In genomic region chrX:94234532-94235189, GRCm38 (mm10) we compare ENCODE assay signal across 8 mouse cellular contexts. TPM values are rescaled to one million over a fixed set of nuclear protein-coding genes. Genes with fewer than 3 reads are reported as not detected.
DNase-seq lines count a peak whose midpoint lies in the region; ATAC-seq lines count a peak whose summit lies in the region.

Klhl15 (plus strand) TSS chrX:94234599.

- 7% methylated on average over 39 of the region's 70 CpGs for WGBS in hindbrain, embryonic 11.5 days
- 4% methylated on average over 45 of the region's 70 CpGs for WGBS in lung, embryonic 16.5 days

- peaks cover 46% of the 10 kb centered on the region for H3K27me3 ChIP-seq in hindbrain, embryonic 11.5 days (ENCODE audit: control insufficient read depth, insufficient read depth, low read length)
- H3K27me3 ChIP-seq in lung, embryonic 16.5 days (ENCODE audit: control insufficient read depth, insufficient read depth, low read depth, low read length), result peaks cover 21% of the 10 kb centered on the region

- no peaks in the 10 kb centered on the region for H3K36me3 ChIP-seq in hindbrain, embryonic 11.5 days (ENCODE audit: control insufficient read depth, insufficient read depth, low read length)
- no peaks in the 10 kb centered on the region for H3K36me3 ChIP-seq in lung, embryonic 16.5 days (ENCODE audit: control insufficient read depth, insufficient read depth, low read length)

- H3K27ac ChIP-seq in hindbrain, embryonic 11.5 days (ENCODE audit: low read depth, low read length), result peak within 1 kb of the TSS; percentile 82
- H3K27ac ChIP-seq in lung, embryonic 16.5 days (ENCODE audit: low read length), result peak within 1 kb of the TSS; percentile 87

- DNase-seq in NIH3T3 (ENCODE audit: low read depth), result peak; percentile 91
- DNase-seq in cerebellum, adult 9-11 months, result peak; percentile 80
- peak; percentile 24 to 82 for DNase-seq in frontal cortex, adult 2 months (ENCODE audit: extremely low spot score in 1 of 2, low spot score in 1 of 2)
- peak; percentile 84 for DNase-seq in hindbrain, embryonic 11.5 days (ENCODE audit: low spot score)
- peak; percentile 76 for DNase-seq in layer of hippocampus, adult 9-11 months
- DNase-seq in ovary, adult 18-20 months (ENCODE audit: low spot score), result peak; percentile 79
- peak; percentile 89 for DNase-seq in thymus, postnatal 0 days (ENCODE audit: low spot score)

- no peaks in the 10 kb centered on the region for H3K9me3 ChIP-seq in hindbrain, embryonic 11.5 days (ENCODE audit: control insufficient read depth, low read length)
- H3K9me3 ChIP-seq in lung, embryonic 16.5 days (ENCODE audit: control insufficient read depth, low read length), result no peaks in the 10 kb centered on the region

- H3K4me1 ChIP-seq in hindbrain, embryonic 11.5 days (replicated peaks; ENCODE audit: control insufficient read depth, insufficient read depth, low read length), result no peaks in the 10 kb centered on the region
- no peaks in the 10 kb centered on the region for H3K4me1 ChIP-seq in lung, embryonic 16.5 days (replicated peaks; ENCODE audit: control insufficient read depth, insufficient read depth, low read length)

- peak; percentile 95 for ATAC-seq in hindbrain, embryonic 11.5 days (ENCODE audit: low FRiP score)
- ATAC-seq in lung, embryonic 16.5 days (ENCODE audit: low read depth), result peak; percentile 99

- H3K4me3 ChIP-seq in hindbrain, embryonic 11.5 days (ENCODE audit: low read depth, low read length), result peak within 1 kb of the TSS; percentile 64
- peak within 1 kb of the TSS; percentile 70 for H3K4me3 ChIP-seq in lung, embryonic 16.5 days (ENCODE audit: low read length)

- peak within 1 kb of the TSS; percentile 45 for H3K4me2 ChIP-seq in hindbrain, embryonic 11.5 days (replicated peaks; ENCODE audit: low read depth, low read length)
- peak within 1 kb of the TSS; percentile 55 for H3K4me2 ChIP-seq in lung, embryonic 16.5 days (ENCODE audit: low read depth, low read length)

- H3K9ac ChIP-seq in hindbrain, embryonic 11.5 days (ENCODE audit: low read depth, low read length), result peak within 1 kb of the TSS; percentile 68
- peak within 1 kb of the TSS; percentile 75 for H3K9ac ChIP-seq in lung, embryonic 16.5 days (ENCODE audit: low read length)

RNA-seq across cellular contexts. Expression of gene Klhl15, which starts in this region (rescaled TPM):
- polyA plus RNA-seq in frontal cortex, adult 2 months (2012; rRNA removed), result 7.2 TPM in 2 replicates
- polyA plus RNA-seq in hindbrain, embryonic 11.5 days (2014; fragmentation: Nextera tagmentation; extraction: Ambion mirVana), result 12.1 and 12.2 TPM in 2 replicates
- polyA plus RNA-seq in lung, embryonic 16.5 days (2015; fragmentation: Nextera tagmentation; extraction: Ambion mirVana), result 7.1 and 7.3 TPM in 2 replicates
- polyA plus RNA-seq in thymus, postnatal 0 days (2015; fragmentation: Nextera tagmentation; extraction: Ambion mirVana), result 9.6 and 12.2 TPM in 2 replicates

Comparison
In these comparisons a context has a peak if more than half of its experiments do, and no peak if none do; other contexts are left out.
1. Peak in every context shown above with its lines: DNase-seq, ATAC-seq, H3K4me3 ChIP-seq and H3K27ac ChIP-seq.